Mouse (Mus musculus) Patski (cell line): ENCODE data around the gene Cd93. TPM values are rescaled to one million over a fixed set of nuclear protein-coding genes. Genes with fewer than 3 reads are reported as not detected.

Experiments
- ATAC-seq: fragments of 100-300 bp; one replicate; pipeline ENCODE4 v1.8.0; 2021
- CTCF ChIA-PET: fragments of 350-600 bp; sonication (Branson Sonifier 250); formaldehyde crosslinking; loops from one replicate; lab custom pipeline; 2022; ENCODE audit warnings: inconsistent platforms; lab: Charles Lee
- POLR2A ChIA-PET: fragments of 350-600 bp; sonication (Branson Sonifier 250); formaldehyde crosslinking; loops from one replicate; lab custom pipeline; 2022; ENCODE audit warnings: antibody characterized with exemption, inconsistent platforms; lab: Charles Lee
- DNase-seq: peaks from one replicate; pipeline ENCODE4 v3.0.0-alpha.2; 2011; ENCODE audit warnings: low read depth, low spot score
- H3K27me3 ChIP-seq: fragments of 371-371 bp; one replicate; pipeline ENCODE4 v1.5.1; 2021
- CTCF ChIP-seq: fragments of 100-300 bp; IDR thresholded peaks from one replicate; pipeline ENCODE4 v1.5.1; 2021
- in situ Hi-C: fragments of 300-500 bp; cut with MboI; formaldehyde crosslinking; loops from 3 replicates; pipeline ENCODE4 v1.11.1; 2018; ENCODE audit warnings: low pct_unique_long_range_greater_than_20kb, mixed read lengths
- polyA plus RNA-seq: library from polyadenylated mRNA; unstranded; gene quantifications from one replicate; pipeline ENCODE4 v1.2.3, GENCODE M21; 2021

Cd93 gene
- polyA plus RNA-seq, 1 experiment from 2014 or later: 0.01 TPM

DNA sequence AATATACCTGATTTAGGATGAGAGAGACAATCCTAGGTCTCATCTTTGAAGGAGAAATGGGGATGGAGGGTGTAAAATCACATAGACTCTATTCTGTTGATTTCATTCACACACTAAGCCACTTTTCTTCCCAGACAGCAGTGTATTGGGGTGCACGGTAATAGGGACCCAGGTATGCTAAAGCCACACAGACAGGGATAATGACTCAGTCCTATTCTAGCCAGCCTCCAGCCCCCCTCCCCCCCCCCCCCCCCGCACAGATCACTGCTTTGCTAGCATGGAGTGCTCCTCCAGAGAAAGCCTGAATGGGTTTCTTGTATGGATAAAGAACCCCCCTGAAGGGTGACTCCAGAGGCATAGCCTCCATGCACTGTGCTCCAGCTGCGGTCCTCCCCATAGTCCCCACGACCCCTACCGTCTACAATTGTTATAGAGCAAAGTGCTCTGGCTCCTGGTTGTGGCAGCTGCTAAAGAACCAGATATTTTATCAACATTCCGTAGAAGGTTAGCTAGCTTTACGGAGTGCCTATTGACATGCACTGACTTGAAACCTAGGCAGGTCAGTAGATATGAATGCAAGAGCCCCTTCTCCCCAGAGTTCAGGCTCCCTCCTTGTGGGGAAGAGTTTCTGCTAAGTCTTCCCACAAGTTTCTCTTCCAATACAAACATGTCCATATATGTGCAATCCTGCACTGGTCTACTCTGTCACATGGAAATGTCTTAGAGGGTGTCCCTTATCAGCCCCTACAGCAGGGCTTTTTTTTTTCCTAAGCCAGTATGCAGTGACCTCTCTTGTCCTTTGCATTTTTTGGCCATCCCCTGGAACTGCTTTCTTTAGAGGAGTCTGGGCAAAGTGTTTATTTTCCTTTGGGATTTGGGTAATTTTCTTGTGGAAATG is 26.2 kb upstream of the Cd93 start:
- H3K27me3 ChIP-seq: no peaks in the 10 kb centered on the region
- ChIA-PET POLR2A (no interaction called here), CTCF (interaction anchor here (1.6 kb wide), 1 partner anchor 28 kb away, joined by 4 read pairs; no protein-coding TSS in a partner anchor)
- TF ChIP-seq CTCF: no peak
- ATAC-seq (no peak), DNase-seq (no peak)
- in situ Hi-C loops: no loop called here

DNA sequence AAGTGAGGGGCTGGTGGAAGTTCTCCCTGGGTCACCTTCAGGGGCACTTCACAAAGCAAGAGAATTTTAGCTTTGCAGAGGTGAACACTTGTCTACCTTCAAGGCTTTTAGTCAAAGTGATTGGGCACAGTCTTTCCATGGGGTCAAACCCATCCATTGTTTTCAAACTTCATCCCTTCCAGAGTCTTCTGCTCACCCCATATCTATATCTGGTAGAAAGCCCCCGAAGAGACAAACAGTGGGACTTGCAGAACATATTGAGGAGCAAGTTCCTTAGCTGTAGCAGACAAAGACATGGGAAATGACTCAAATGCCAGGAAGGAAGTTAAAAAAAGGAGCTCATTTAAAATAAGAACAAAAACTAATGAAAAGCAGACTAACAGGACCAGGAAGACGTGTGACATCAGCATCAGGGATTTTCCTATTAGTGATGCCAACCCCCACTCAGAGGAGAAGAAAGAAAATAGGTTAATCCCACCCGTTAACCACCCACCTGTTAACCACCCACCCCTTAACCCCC is 24.6 kb upstream of the Cd93 start:
- DNase-seq (no peak), ATAC-seq (no peak)
- POLR2A ChIA-PET: no interaction called here
- CTCF ChIA-PET: interaction anchor here (1.6 to 2.2 kb wide), 3 partner anchors 8 to 30 kb away, joined by 4 to 6 read pairs (median 5); no protein-coding TSS in a partner anchor
- in situ Hi-C loops: no loop called here
- TF ChIP-seq CTCF: no peak
- no peaks in the 10 kb centered on the region for H3K27me3 ChIP-seq

DNA sequence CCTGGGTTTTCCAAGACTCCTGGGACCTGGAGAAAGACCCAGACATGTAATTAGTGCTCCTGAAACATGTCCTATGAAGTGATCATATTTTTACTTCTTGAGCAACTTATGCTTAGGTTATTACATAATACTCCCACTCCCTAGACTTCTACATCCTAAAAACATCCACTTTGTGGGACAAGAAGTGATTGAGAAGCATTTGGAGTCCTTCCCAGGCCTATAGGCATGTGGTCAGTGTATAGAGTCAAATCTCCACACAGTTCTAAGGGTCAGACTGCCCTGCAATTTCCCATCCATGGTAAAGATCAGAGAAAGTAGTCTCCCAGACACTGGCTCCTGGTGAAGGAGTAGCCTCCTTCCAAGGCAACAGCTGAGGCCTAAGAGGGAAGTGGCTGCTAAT is 12.0 kb upstream of the Cd93 start:
- in situ Hi-C loops: no loop called here
- ChIA-PET POLR2A (interaction anchor here (0.7 kb wide), 1 partner anchor 132 kb away, joined by 3 read pairs; no protein-coding TSS in a partner anchor), CTCF (interaction anchor here (1.3 kb wide), 1 partner anchor 23 kb away, joined by 3 read pairs; no protein-coding TSS in a partner anchor)
- H3K27me3 ChIP-seq: no peaks in the 10 kb centered on the region
- no peak for ATAC-seq
- no peak for DNase-seq
- TF ChIP-seq CTCF: no peak

DNA sequence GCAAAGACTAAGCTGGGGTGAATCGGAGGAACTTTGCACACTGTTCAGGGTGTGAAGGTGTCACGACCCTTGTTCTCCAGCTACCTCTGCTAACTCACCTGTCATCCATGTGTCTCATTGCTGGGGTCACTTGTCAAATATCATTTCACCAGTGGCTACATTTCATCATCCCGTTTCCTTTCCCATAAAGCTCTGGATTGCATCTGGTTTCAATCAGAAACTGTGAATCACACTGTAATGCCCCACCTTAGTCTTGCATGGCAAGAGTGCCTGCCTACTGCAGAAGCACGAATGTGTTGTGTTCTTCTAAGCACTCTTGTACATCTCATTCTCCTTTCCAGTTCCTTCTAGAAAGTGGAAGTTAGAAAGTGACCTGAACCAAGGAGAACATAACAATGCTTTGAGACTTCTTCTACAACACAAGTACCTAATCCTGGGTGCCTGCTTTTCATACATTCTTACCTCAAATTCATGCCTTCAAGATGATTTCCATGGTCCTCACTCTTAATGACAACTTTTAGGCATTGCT is 10.7 kb upstream of the Cd93 start:
- ChIA-PET POLR2A (no interaction called here), CTCF (no interaction called here)
- in situ Hi-C loops: no loop called here
- no peak for ATAC-seq
- no peak for DNase-seq
- TF ChIP-seq CTCF: no peak
- no peaks in the 10 kb centered on the region for H3K27me3 ChIP-seq

DNA sequence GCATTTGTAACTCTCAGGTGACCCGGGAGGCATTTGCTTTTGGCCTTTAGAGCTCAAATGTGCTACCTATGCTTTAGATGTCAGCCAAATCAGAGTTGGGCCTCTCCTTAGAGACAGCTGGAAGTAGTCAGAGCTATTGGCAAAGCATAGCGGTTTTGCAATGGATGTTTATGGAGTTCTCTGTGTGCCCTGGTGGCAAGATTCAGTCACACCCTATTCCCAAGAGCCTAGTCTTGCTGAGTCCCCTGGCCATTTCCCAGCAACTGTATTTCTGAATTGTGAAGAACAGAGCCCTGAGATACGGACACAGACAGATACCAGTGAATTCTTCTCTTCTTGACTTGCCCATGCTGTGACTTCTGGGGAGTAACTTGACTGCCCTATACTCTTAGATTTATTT is 9.7 kb upstream of the Cd93 start:
- in situ Hi-C loops: no loop called here
- no peak for ATAC-seq
- TF ChIP-seq CTCF: no peak
- CTCF ChIA-PET: no interaction called here
- no peaks in the 10 kb centered on the region for H3K27me3 ChIP-seq
- DNase-seq: no peak
- POLR2A ChIA-PET: no interaction called here

DNA sequence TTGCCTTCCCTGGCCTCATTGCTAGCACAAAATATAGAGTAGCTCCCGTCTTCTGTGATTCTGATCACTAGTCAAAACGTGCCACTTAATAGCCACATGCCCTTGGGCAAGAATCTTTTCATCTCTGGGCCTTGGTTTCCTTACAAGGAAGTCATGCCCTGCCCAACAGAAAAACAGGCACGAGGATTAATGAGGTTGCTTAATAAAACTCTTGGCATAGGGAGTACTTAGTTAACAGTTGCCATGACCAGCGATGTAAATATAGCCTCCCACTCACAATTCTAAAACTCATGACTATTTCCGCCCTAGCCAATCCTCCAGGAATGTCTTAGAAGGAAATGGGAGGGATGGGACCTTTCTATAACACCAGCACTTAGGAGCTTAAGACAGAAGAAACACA is 8.1 kb upstream of the Cd93 start:
- no peaks in the 10 kb centered on the region for H3K27me3 ChIP-seq
- in situ Hi-C loops: no loop called here
- ATAC-seq (no peak), DNase-seq (no peak)
- ChIA-PET CTCF (interaction anchor here (1.5 to 1.6 kb wide), 2 partner anchors 19 to 42 kb away, joined by 3 to 4 read pairs; no protein-coding TSS in a partner anchor), POLR2A (no interaction called here)
- TF ChIP-seq CTCF: no peak

DNA sequence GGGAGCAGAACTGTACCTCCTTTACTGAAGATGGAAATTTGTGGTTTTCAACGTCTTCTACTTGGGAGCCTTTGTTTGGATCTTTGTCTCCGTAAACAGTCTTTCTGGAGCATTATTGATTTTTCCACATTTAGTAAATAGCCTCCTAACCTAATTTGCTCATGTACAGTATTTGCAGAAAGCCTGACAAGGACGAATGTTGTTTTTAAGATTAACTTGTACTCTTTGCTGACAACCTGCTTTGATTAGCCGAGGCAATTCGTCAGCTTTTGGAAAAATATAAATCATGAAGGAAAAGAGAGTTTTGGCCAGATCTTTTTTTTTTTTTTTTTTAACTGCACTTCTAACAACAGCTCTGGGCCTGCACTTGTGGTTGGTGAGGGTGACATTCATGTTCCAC is 7.3 kb upstream of the Cd93 start:
- no peaks in the 10 kb centered on the region for H3K27me3 ChIP-seq
- TF ChIP-seq CTCF: no peak
- no peak for ATAC-seq
- no peak for DNase-seq
- ChIA-PET CTCF (interaction anchor here (1.5 to 1.6 kb wide), 2 partner anchors 18 to 41 kb away, joined by 3 to 4 read pairs; no protein-coding TSS in a partner anchor), POLR2A (no interaction called here)
- in situ Hi-C loops: no loop called here

DNA sequence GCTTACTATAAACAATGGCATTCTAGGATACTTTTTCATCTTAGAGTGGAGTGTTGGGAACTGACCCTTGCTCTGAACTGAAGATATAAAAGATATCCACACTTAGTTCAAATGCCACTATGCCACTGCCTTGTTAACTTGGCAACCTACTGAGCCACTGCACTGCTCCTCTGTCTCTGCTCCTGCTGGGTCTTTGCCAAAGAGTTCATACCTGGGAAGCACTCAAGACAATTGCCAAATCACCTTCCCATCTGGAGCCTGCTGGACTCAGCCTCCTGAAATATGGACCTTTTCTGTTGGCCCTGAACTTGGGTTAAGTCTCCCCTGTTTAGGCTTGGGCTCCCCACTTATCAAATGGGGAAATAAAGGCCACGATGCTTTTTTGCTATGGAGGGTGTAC is 6.3 kb upstream of the Cd93 start:
- no peaks in the 10 kb centered on the region for H3K27me3 ChIP-seq
- ChIA-PET CTCF (interaction anchor here (1.6 kb wide), 1 partner anchor 40 kb away, joined by 3 read pairs; no protein-coding TSS in a partner anchor), POLR2A (no interaction called here)
- no peak for DNase-seq
- ATAC-seq: no peak
- no peak for TF ChIP-seq CTCF
- in situ Hi-C loops: no loop called here

DNA sequence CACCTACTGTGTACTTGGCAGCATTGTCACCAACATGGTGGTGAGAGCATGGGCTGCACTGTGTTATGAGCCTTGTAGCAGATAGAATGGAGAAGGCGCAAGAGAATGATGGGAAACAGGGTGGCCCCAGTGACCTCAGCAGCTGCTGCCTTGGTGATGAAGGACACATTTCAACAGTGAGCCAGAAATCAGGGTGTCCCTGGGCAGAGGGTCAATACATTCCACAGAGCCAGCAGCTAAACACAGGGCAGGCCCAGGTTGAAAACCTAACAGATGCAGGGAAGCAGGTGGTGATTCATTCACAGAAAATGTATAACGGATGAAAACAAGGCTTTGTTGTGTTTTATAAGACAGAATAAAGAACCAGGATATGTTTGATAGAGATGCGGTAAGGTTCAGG is 3.1 kb upstream of the Cd93 start:
- no peak for TF ChIP-seq CTCF
- in situ Hi-C loops: no loop called here
- ChIA-PET CTCF (no interaction called here), POLR2A (no interaction called here)
- H3K27me3 ChIP-seq: no peaks in the 10 kb centered on the region
- ATAC-seq (peak; percentile 65), DNase-seq (no peak)

DNA sequence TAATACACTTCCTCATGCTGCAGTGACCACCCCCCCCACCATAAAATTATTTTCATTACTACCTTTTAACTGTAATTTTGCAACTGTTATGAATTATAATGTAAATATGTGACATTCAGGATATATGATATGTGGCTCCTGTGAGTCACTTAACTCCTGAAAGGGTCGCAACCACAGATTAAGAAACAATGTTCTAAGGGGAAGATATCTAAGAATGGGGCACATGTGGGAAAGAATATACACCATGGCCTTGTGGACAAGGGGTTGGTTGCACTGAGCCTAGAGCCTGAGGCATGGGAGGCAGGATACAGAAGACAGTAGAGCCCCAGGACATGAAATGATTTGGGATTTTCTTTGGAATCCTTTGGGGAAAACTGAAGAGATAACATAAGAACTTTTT is 2.3 kb upstream of the Cd93 start:
- ATAC-seq: no peak
- ChIA-PET POLR2A (no interaction called here), CTCF (interaction anchor here (1.4 kb wide), 1 partner anchor 76 kb away, joined by 3 read pairs; no protein-coding TSS in a partner anchor)
- no peak for DNase-seq
- in situ Hi-C loops: no loop called here
- TF ChIP-seq CTCF: no peak
- no peaks in the 10 kb centered on the region for H3K27me3 ChIP-seq

DNA sequence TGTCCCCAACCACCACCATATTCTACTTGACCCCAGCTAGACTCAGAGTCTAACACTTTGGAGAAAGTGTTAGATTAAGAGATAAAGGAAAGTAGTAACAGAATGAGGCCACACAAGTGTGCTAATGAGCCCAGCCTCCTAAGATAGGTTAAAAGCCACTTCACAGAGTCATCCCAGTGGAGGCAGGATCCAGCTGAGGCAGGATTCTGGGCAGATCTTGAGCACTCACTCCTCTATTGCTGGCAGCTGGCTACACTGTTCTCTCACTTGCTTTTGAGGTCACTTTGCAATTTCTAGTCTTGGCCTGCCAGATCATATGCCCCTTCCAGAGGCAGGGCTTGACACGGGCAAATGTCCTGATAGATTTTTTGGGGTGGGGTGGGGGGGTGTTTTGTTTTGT is 1.1 kb upstream of the Cd93 start:
- no peak for DNase-seq
- no peak for TF ChIP-seq CTCF
- H3K27me3 ChIP-seq: no peaks in the 10 kb centered on the region
- POLR2A ChIA-PET: no interaction called here
- no peak for ATAC-seq
- CTCF ChIA-PET: interaction anchor here (0.9 to 1.4 kb wide), 2 partner anchors 31 to 77 kb away, joined by 3 read pairs; no protein-coding TSS in a partner anchor
- in situ Hi-C loops: no loop called here
